In genomic region chr9:60714191-60714590, GRCm38 (mm10) we compare ENCODE assay signal across 10 mouse cellular contexts. TPM values are rescaled to one million over a fixed set of nuclear protein-coding genes. Genes with fewer than 3 reads are reported as not detected.
DNase-seq lines count a peak whose midpoint lies in the region; ATAC-seq and TF ChIP-seq lines count a peak whose summit lies in the region.
"Had no signal": no experiment of that assay in that cellular context is flagged by ENCODE, and none has a peak within 500 bp of the region (broad histone marks: within the 10 kb centered on the region; RNA-seq: fewer than 3 reads in every experiment).

No protein-coding gene starts in this region.

- no peaks in the 10 kb centered on the region for H3K36me3 ChIP-seq in forebrain, embryonic 15.5 days
- H3K36me3 ChIP-seq in forebrain, embryonic 11.5 days (ENCODE audit: control insufficient read depth, insufficient read depth, low read length) = no peaks in the 10 kb centered on the region
- H3K36me3 ChIP-seq in hindbrain, postnatal 0 days (ENCODE audit: insufficient read depth, low read length) = no peaks in the 10 kb centered on the region
- H3K36me3 ChIP-seq: stomach, embryonic 15.5 days had no signal

- H3K9ac ChIP-seq in forebrain, embryonic 15.5 days (replicated peaks) = no peak overlapping the region
- no peak overlapping the region for H3K9ac ChIP-seq in forebrain, embryonic 11.5 days (ENCODE audit: low read length)
- H3K9ac ChIP-seq in hindbrain, postnatal 0 days (replicated peaks; ENCODE audit: low read length) = peak overlapping the region; percentile 88; the same call in 1 of the 2 replicates
- H3K9ac ChIP-seq: stomach, embryonic 15.5 days had no signal

- no peak for ATAC-seq in forebrain, embryonic 15.5 days (replicated peaks)
- no peak for ATAC-seq in forebrain, embryonic 11.5 days (replicated peaks; ENCODE audit: low FRiP score)
- no peak for ATAC-seq in hindbrain, postnatal 0 days

- H3K4me2 ChIP-seq in forebrain, embryonic 15.5 days (replicated peaks) = peak overlapping the region; percentile 98
- no peak overlapping the region for H3K4me2 ChIP-seq in forebrain, embryonic 11.5 days (ENCODE audit: low read depth, low read length, severe bottlenecking)
- peak overlapping the region; percentile 82 for H3K4me2 ChIP-seq in hindbrain, postnatal 0 days (ENCODE audit: low read depth, low read length)

- H3K27ac ChIP-seq in forebrain, embryonic 15.5 days (replicated peaks) = no peak overlapping the region
- H3K27ac ChIP-seq in forebrain, embryonic 11.5 days (ENCODE audit: low read depth, low read length) = no peak overlapping the region
- peak overlapping the region; percentile 100 for H3K27ac ChIP-seq in layer of hippocampus, adult 2 months
- 0 out of 2 replicates have a peak overlapping the region, but pooled peaks have one; percentile 82 for H3K27ac ChIP-seq in hindbrain, postnatal 0 days
- H3K27ac ChIP-seq: stomach, embryonic 15.5 days had no signal

- H3K4me1 ChIP-seq in forebrain, embryonic 15.5 days = peaks cover 23% of the 10 kb centered on the region
- peaks cover 4% of the 10 kb centered on the region; the same call in 1 of the 2 replicates for H3K4me1 ChIP-seq in forebrain, embryonic 11.5 days (replicated peaks; ENCODE audit: control insufficient read depth, insufficient read depth, low read length)
- H3K4me1 ChIP-seq in hindbrain, postnatal 0 days (ENCODE audit: insufficient read depth, low read length) = peaks cover 5% of the 10 kb centered on the region; the same call in 1 of the 2 replicates

- H3K27me3 ChIP-seq in forebrain, embryonic 15.5 days = no peaks in the 10 kb centered on the region
- peaks cover 8% of the 10 kb centered on the region; the same call in 1 of the 2 replicates for H3K27me3 ChIP-seq in forebrain, embryonic 11.5 days (ENCODE audit: control insufficient read depth, insufficient read depth, low read length)
- no peaks in the 10 kb centered on the region for H3K27me3 ChIP-seq in hindbrain, postnatal 0 days (ENCODE audit: insufficient read depth, low read length)

- 83% methylated on average over 6 of the region's 6 CpGs for WGBS in forebrain, embryonic 15.5 days
- 85% methylated on average over 6 of the region's 6 CpGs for WGBS in forebrain, embryonic 11.5 days
- 57% methylated on average over 6 of the region's 6 CpGs for WGBS in hindbrain, postnatal 0 days

- no peak for TF ChIP-seq CTCF in layer of hippocampus, adult 2 months (conservative IDR thresholded peaks at IDR 0.05)
- TF ChIP-seq CTCF in hindbrain, postnatal 0 days (IDR thresholded peaks at IDR 0.05; ENCODE audit: low read depth) = no peak

- no peak for DNase-seq in forebrain, embryonic 11.5 days (ENCODE audit: low spot score)
- peak in 1 of 2 experiments; percentile 28 for DNase-seq in layer of hippocampus, adult 2 months (ENCODE audit: low spot score in 2 of 2)
- no peak for DNase-seq in layer of hippocampus, postnatal 25 days (ENCODE audit: extremely low spot score in 1 of 2, low spot score in 1 of 2)
- DNase-seq in cerebellum, adult 9-11 months = peak; percentile 63
- DNase-seq in hindbrain, postnatal 0 days (ENCODE audit: low spot score) = peak; percentile 9
- DNase-seq in urinary bladder, adult 2 months (ENCODE audit: low spot score) = no peak
- DNase-seq in ovary, postnatal 10 days (ENCODE audit: low spot score) = no peak
- DNase-seq: adrenal gland, adult 8-10 months had no signal

- H3K9me3 ChIP-seq in forebrain, embryonic 15.5 days = no peaks in the 10 kb centered on the region
- no peaks in the 10 kb centered on the region for H3K9me3 ChIP-seq in forebrain, embryonic 11.5 days (ENCODE audit: control insufficient read depth, low read length)
- H3K9me3 ChIP-seq in hindbrain, postnatal 0 days (ENCODE audit: low read length) = no peaks in the 10 kb centered on the region
- H3K9me3 ChIP-seq: stomach, embryonic 15.5 days had no signal

- no peak overlapping the region for H3K4me3 ChIP-seq in forebrain, embryonic 15.5 days
- no peak overlapping the region for H3K4me3 ChIP-seq in forebrain, embryonic 11.5 days (ENCODE audit: low read depth, low read length)
- peak overlapping the region; percentile 92 for H3K4me3 ChIP-seq in layer of hippocampus, adult 2 months
- peak overlapping the region; percentile 56; the same call in 1 of the 2 replicates for H3K4me3 ChIP-seq in hindbrain, postnatal 0 days (ENCODE audit: low read length)

RNA-seq across cellular contexts. Expression of gene Larp6, which starts 1.4 kb away (rescaled TPM):
- 7.4 and 8.7 TPM in 2 replicates for polyA plus RNA-seq in forebrain, embryonic 15.5 days (2015; fragmentation: Nextera tagmentation; extraction: Ambion mirVana)
- 1.4 and 2.5 TPM in 2 replicates for polyA plus RNA-seq in forebrain, embryonic 11.5 days (2014; fragmentation: Nextera tagmentation; extraction: Ambion mirVana)
- 10 to 100 TPM; 37.9 to 39.2 TPM for total RNA-seq in layer of hippocampus, adult 2 months (2021)
- 10 to 100 TPM; 36.2 to 38.6 TPM for total RNA-seq in layer of hippocampus, postnatal 25 days (2021)
- 33.4 and 38.2 TPM in 2 replicates for total RNA-seq in hindbrain, postnatal 0 days (2014; rRNA removed)
- polyA plus RNA-seq in hindbrain, postnatal 0 days (2015; fragmentation: Nextera tagmentation; extraction: Ambion mirVana) = 23.8 and 26.0 TPM in 2 replicates
- 3.5 and 4.0 TPM in 2 replicates for polyA plus RNA-seq in urinary bladder, adult 2 months (2012; rRNA removed)

RNA-seq across cellular contexts. Expression of gene Lrrc49, which starts 26.2 kb away (rescaled TPM):
- polyA plus RNA-seq in forebrain, embryonic 15.5 days (2015; fragmentation: Nextera tagmentation; extraction: Ambion mirVana) = 65.7 and 69.5 TPM in 2 replicates
- 48.0 and 49.2 TPM in 2 replicates for polyA plus RNA-seq in forebrain, embryonic 11.5 days (2014; fragmentation: Nextera tagmentation; extraction: Ambion mirVana)
- 10 to 100 TPM; 54.7 to 59.3 TPM for total RNA-seq in layer of hippocampus, adult 2 months (2021)
- 10 to 100 TPM; 57.2 to 60.3 TPM for total RNA-seq in layer of hippocampus, postnatal 25 days (2021)
- 48.6 and 50.0 TPM in 2 replicates for total RNA-seq in hindbrain, postnatal 0 days (2014; rRNA removed)
- polyA plus RNA-seq in hindbrain, postnatal 0 days (2015; fragmentation: Nextera tagmentation; extraction: Ambion mirVana) = 71.1 and 71.9 TPM in 2 replicates
- 17.2 and 19.4 TPM in 2 replicates for polyA plus RNA-seq in urinary bladder, adult 2 months (2012; rRNA removed)

Comparison
In these comparisons a context has a peak if more than half of its experiments do, and no peak if none do; other contexts are left out.
1. H3K27ac ChIP-seq: peak in layer of hippocampus, adult 2 months (single experiment) and hindbrain, postnatal 0 days (single experiment); none in forebrain, embryonic 15.5 days (single experiment) and forebrain, embryonic 11.5 days (single experiment).
2. H3K4me3 ChIP-seq: peak in layer of hippocampus, adult 2 months (single experiment) and hindbrain, postnatal 0 days (single experiment); none in forebrain, embryonic 15.5 days (single experiment) and forebrain, embryonic 11.5 days (single experiment).
3. DNase-seq: peak in cerebellum, adult 9-11 months (single experiment) and hindbrain, postnatal 0 days (single experiment); none in forebrain, embryonic 11.5 days (single experiment), layer of hippocampus, postnatal 25 days (0 of 2), urinary bladder, adult 2 months (single experiment) and ovary, postnatal 10 days (single experiment).